In the genomic region with DNA sequence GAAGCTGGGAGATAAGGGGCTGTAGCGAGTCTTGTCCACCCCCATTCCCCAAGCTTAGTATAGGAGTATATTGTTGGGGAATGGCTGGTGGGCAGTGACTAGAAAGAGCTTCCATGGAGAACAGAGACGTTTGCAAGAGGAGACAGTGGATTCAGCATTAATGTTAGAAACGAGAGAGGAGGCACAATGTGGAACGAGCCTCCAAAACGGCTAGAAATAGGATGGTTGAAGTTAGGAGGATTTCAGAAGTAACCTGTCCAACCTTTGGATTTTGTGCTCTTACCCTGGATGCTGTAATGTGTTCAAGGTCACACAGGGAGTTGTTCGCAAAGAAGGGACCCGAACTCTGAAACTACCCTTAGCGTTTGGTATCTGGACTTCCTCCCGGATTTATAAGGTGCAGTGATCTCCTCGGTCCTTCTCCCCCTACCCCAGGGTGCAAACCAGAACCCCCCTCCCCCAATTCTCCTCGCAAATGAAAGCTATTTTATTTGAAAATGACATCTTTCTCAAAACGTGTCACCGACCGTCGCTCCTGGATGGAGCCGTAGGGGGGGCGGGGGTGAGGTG, we compare ENCODE assay signal across 9 mouse cellular contexts. TPM values are rescaled to one million over a fixed set of nuclear protein-coding genes. Genes with fewer than 3 reads are reported as not detected.
DNase-seq lines count a peak whose midpoint lies in the region; ATAC-seq and TF ChIP-seq lines count a peak whose summit lies in the region.
"Had no signal": no experiment of that assay in that cellular context is flagged by ENCODE, and none has a peak within 500 bp of the region (broad histone marks: within the 10 kb centered on the region; RNA-seq: fewer than 3 reads in every experiment).

No protein-coding gene starts in this region.

- TF ChIP-seq CTCF in kidney, adult 2 months (conservative IDR thresholded peaks at IDR 0.05; ENCODE audit: insufficient read depth, insufficient read length, low read depth, low read length) = no peak
- no peak for TF ChIP-seq CTCF in G1E (IDR thresholded peaks at IDR 0.05; ENCODE audit: low read depth, low read length)
- no peak for TF ChIP-seq CTCF in liver, postnatal 0 days (IDR thresholded peaks at IDR 0.05; ENCODE audit: low read depth)

- peak overlapping the region; percentile 97 for H3K9ac ChIP-seq in forebrain, embryonic 14.5 days (ENCODE audit: low read length)
- peak overlapping the region; percentile 96 for H3K9ac ChIP-seq in liver, postnatal 0 days (replicated peaks)

- H3K36me3 ChIP-seq in kidney, adult 2 months (ENCODE audit: control insufficient read depth, insufficient read depth, low read length) = no peaks in the 10 kb centered on the region
- H3K36me3 ChIP-seq in G1E (replicated peaks) = peaks cover 25% of the 10 kb centered on the region
- no peaks in the 10 kb centered on the region for H3K36me3 ChIP-seq in forebrain, embryonic 14.5 days (ENCODE audit: control insufficient read depth, insufficient read depth, low read length)
- H3K36me3 ChIP-seq in liver, postnatal 0 days (replicated peaks; ENCODE audit: insufficient read depth, low read length) = no peaks in the 10 kb centered on the region

- ATAC-seq in G1E (ENCODE audit: extremely low read depth, insufficient number of reproducible peaks, low FRiP score, poor library complexity, severe bottlenecking) = no peak
- peak; percentile 1; the same call in 1 of the 2 replicates for ATAC-seq in forebrain, embryonic 14.5 days
- ATAC-seq in liver, postnatal 0 days = 0 out of 2 replicates have a peak, but pooled peaks have one; percentile 18

- H3K27me3 ChIP-seq in kidney, adult 2 months (replicated peaks; ENCODE audit: control insufficient read depth, insufficient read depth, low read length) = no peaks in the 10 kb centered on the region
- no peaks in the 10 kb centered on the region for H3K27me3 ChIP-seq in G1E (ENCODE audit: insufficient read depth, low read length)
- H3K27me3 ChIP-seq in forebrain, embryonic 14.5 days (replicated peaks; ENCODE audit: control insufficient read depth, insufficient read depth, low read length) = no peaks in the 10 kb centered on the region
- H3K27me3 ChIP-seq in liver, postnatal 0 days (ENCODE audit: insufficient read depth, low read length) = no peaks in the 10 kb centered on the region

- H3K9me3 ChIP-seq in G1E (replicated peaks) = no peaks in the 10 kb centered on the region
- no peaks in the 10 kb centered on the region for H3K9me3 ChIP-seq in forebrain, embryonic 14.5 days (replicated peaks; ENCODE audit: control insufficient read depth, low read length)
- no peaks in the 10 kb centered on the region for H3K9me3 ChIP-seq in liver, postnatal 0 days (ENCODE audit: low read length)

- no peak for DNase-seq in kidney, adult 2 months
- no peak for DNase-seq in kidney, postnatal 10 days
- DNase-seq in G1E (ENCODE audit: low spot score) = no peak
- DNase-seq in forebrain, embryonic 14.5 days (ENCODE audit: low spot score) = peak; percentile 48
- DNase-seq in liver, postnatal 0 days = no peak
- no peak for DNase-seq in cerebellum, adult 8-10 months
- DNase-seq in left cerebral cortex, postnatal 10 days (ENCODE audit: extremely low spot score in 1 of 2, low spot score in 2 of 2) = no peak
- no peak for DNase-seq in layer of hippocampus, postnatal 10 days (ENCODE audit: low spot score in 2 of 2)

- no peak for TF ChIP-seq POLR2A in kidney, adult 2 months (IDR thresholded peaks at IDR 0.05; ENCODE audit: low read depth, low read length)

- H3K27ac ChIP-seq in kidney, adult 2 months (ENCODE audit: insufficient read depth, low read depth, low read length) = peak overlapping the region; percentile 39; the same call in 1 of the 2 replicates
- peak overlapping the region; percentile 98 for H3K27ac ChIP-seq in forebrain, embryonic 14.5 days (ENCODE audit: low read depth, low read length)
- H3K27ac ChIP-seq in liver, postnatal 0 days (ENCODE audit: low read depth) = peak overlapping the region; percentile 95

- H3K4me3 ChIP-seq in kidney, adult 2 months (ENCODE audit: insufficient read depth, low read depth, low read length) = peak overlapping the region; percentile 63
- H3K4me3 ChIP-seq in G1E (ENCODE audit: low read depth, low read length) = peak overlapping the region; percentile 80
- H3K4me3 ChIP-seq in forebrain, embryonic 14.5 days (ENCODE audit: low read depth, low read length) = peak overlapping the region; percentile 90
- peak overlapping the region; percentile 99 for H3K4me3 ChIP-seq in liver, postnatal 0 days (ENCODE audit: low read depth, low read length)

- 2% methylated on average over 17 of the region's 17 CpGs for WGBS in kidney, adult 2 months
- WGBS in forebrain, embryonic 14.5 days = 1% methylated on average over 17 of the region's 17 CpGs
- WGBS in liver, postnatal 0 days (ENCODE audit: insufficient replicate concordance) = under 1% methylated on average over 17 of the region's 17 CpGs

- intact Hi-C loops in left cerebral cortex, postnatal 10 days (cut with DNase I) = loop anchor here (5.0 kb wide), 1 partner anchor 41 kb away; no protein-coding TSS in a partner anchor

- peak overlapping the region; percentile 84 for H3K4me2 ChIP-seq in forebrain, embryonic 14.5 days (ENCODE audit: low read length)
- H3K4me2 ChIP-seq in liver, postnatal 0 days (ENCODE audit: low read depth, low read length) = peak overlapping the region; percentile 94

- H3K4me1 ChIP-seq in kidney, adult 2 months (ENCODE audit: control insufficient read depth, insufficient read depth, low read length) = peaks cover 37% of the 10 kb centered on the region
- peaks cover 78% of the 10 kb centered on the region for H3K4me1 ChIP-seq in G1E (ENCODE audit: insufficient read depth, low read depth, low read length)
- peaks cover 55% of the 10 kb centered on the region for H3K4me1 ChIP-seq in forebrain, embryonic 14.5 days (ENCODE audit: control insufficient read depth, insufficient read depth, low read length)
- peaks cover 42% of the 10 kb centered on the region for H3K4me1 ChIP-seq in liver, postnatal 0 days (ENCODE audit: insufficient read depth)

- no peak for TF ChIP-seq EP300 in liver, postnatal 0 days (IDR thresholded peaks at IDR 0.05; ENCODE audit: low read depth)

RNA-seq across cellular contexts. Expression of a gene that starts 0.7 kb away (rescaled TPM):
- polyA plus RNA-seq in kidney, adult 2 months (2012; rRNA removed) = 92.7 and 97.2 TPM in 2 replicates
- total RNA-seq in G1E (2014; fragmentation: Nextera tagmentation) (58.0 and 68.0 TPM in 2 replicates), G1E (2017) (20.1 and 20.3 TPM in 2 replicates)
- polyA plus RNA-seq in G1E (2012) = 32.3 and 33.1 TPM in 2 replicates
- polyA plus RNA-seq in forebrain, embryonic 14.5 days (2014; fragmentation: Nextera tagmentation; extraction: Ambion mirVana) = 164 and 199 TPM in 2 replicates
- 5.1 and 6.1 TPM in 2 replicates for polyA plus RNA-seq in liver, postnatal 0 days (2015; fragmentation: Nextera tagmentation; extraction: Ambion mirVana)
- 1,000 to 10,000 TPM; 1,115 to 1,123 TPM for total RNA-seq in left cerebral cortex, postnatal 10 days (2021)
- 1,000 to 10,000 TPM; 1,331 to 1,411 TPM for total RNA-seq in layer of hippocampus, postnatal 10 days (2021)

RNA-seq across cellular contexts. Expression of a gene that starts 11.9 kb away (rescaled TPM):
- 45.3 and 54.1 TPM in 2 replicates for polyA plus RNA-seq in kidney, adult 2 months (2012; rRNA removed)
- total RNA-seq in G1E (2014; fragmentation: Nextera tagmentation) (55.8 and 95.6 TPM in 2 replicates), G1E (2017) (37.8 and 39.7 TPM in 2 replicates)
- 83.8 and 109 TPM in 2 replicates for polyA plus RNA-seq in G1E (2012)
- polyA plus RNA-seq in forebrain, embryonic 14.5 days (2014; fragmentation: Nextera tagmentation; extraction: Ambion mirVana) = 76.0 and 85.9 TPM in 2 replicates
- 10.5 and 10.9 TPM in 2 replicates for polyA plus RNA-seq in liver, postnatal 0 days (2015; fragmentation: Nextera tagmentation; extraction: Ambion mirVana)
- 100 to 1,000 TPM in 1 of 2 experiments, 10 to 100 TPM in 1; 91.7 to 102 TPM for total RNA-seq in left cerebral cortex, postnatal 10 days (2021)
- total RNA-seq in layer of hippocampus, postnatal 10 days (2021) = 100 to 1,000 TPM in 1 of 2 experiments, 10 to 100 TPM in 1; 93.8 to 103 TPM

RNA-seq across cellular contexts. Expression of a gene that starts 34.0 kb away (rescaled TPM):
- polyA plus RNA-seq in kidney, adult 2 months (2012; rRNA removed) = 140 and 155 TPM in 2 replicates
- total RNA-seq in G1E (2014; fragmentation: Nextera tagmentation) (0.75 and 3.1 TPM in 2 replicates), G1E (2017) (0.93 TPM in 2 replicates)
- 2.3 TPM in 2 replicates for polyA plus RNA-seq in G1E (2012)
- 2.2 and 3.1 TPM in 2 replicates for polyA plus RNA-seq in forebrain, embryonic 14.5 days (2014; fragmentation: Nextera tagmentation; extraction: Ambion mirVana)
- polyA plus RNA-seq in liver, postnatal 0 days (2015; fragmentation: Nextera tagmentation; extraction: Ambion mirVana) = 2.0 and 4.2 TPM in 2 replicates
- total RNA-seq in left cerebral cortex, postnatal 10 days (2021) = 10 to 100 TPM; 63.3 to 70.5 TPM
- total RNA-seq in layer of hippocampus, postnatal 10 days (2021) = 10 to 100 TPM; 39.1 to 41.5 TPM

RNA-seq across cellular contexts. Expression of a gene that starts 40.1 kb away (rescaled TPM):
- not detected in 2 replicates for polyA plus RNA-seq in kidney, adult 2 months (2012; rRNA removed)
- total RNA-seq in G1E (2014; fragmentation: Nextera tagmentation) = not detected in 2 replicates
- 0.27 TPM in 1 of 2 replicates, not detected in the other for total RNA-seq in G1E (2017)
- polyA plus RNA-seq in G1E (2012) = not detected in 2 replicates
- polyA plus RNA-seq in forebrain, embryonic 14.5 days (2014; fragmentation: Nextera tagmentation; extraction: Ambion mirVana) = not detected in 2 replicates
- polyA plus RNA-seq in liver, postnatal 0 days (2015; fragmentation: Nextera tagmentation; extraction: Ambion mirVana) = not detected in 2 replicates
- not detected for total RNA-seq in left cerebral cortex, postnatal 10 days (2021)
- total RNA-seq in layer of hippocampus, postnatal 10 days (2021) = not detected
- total RNA-seq: neutrophil, adult 5-6 weeks had no signal

RNA-seq across cellular contexts. Expression of a gene that starts 54.2 kb away (rescaled TPM):
- polyA plus RNA-seq in kidney, adult 2 months (2012; rRNA removed) = 23.5 and 24.5 TPM in 2 replicates
- total RNA-seq in G1E (2014; fragmentation: Nextera tagmentation) (38.0 and 52.2 TPM in 2 replicates), G1E (2017) (39.4 and 45.6 TPM in 2 replicates)
- 36.5 and 44.9 TPM in 2 replicates for polyA plus RNA-seq in G1E (2012)
- 19.3 and 20.5 TPM in 2 replicates for polyA plus RNA-seq in forebrain, embryonic 14.5 days (2014; fragmentation: Nextera tagmentation; extraction: Ambion mirVana)
- polyA plus RNA-seq in liver, postnatal 0 days (2015; fragmentation: Nextera tagmentation; extraction: Ambion mirVana) = 5.4 and 6.5 TPM in 2 replicates
- total RNA-seq in left cerebral cortex, postnatal 10 days (2021) = 100 to 1,000 TPM; 162 to 177 TPM
- 100 to 1,000 TPM; 147 to 157 TPM for total RNA-seq in layer of hippocampus, postnatal 10 days (2021)

Comparison
In these comparisons a context has a peak if more than half of its experiments do, and no peak if none do; other contexts are left out.
1. H3K27ac ChIP-seq: peak in every context shown above with its lines; median percentile 98 in forebrain, embryonic 14.5 days; 95 in liver, postnatal 0 days; 39 in kidney, adult 2 months.
2. RNA of a gene that starts 34.0 kb away (polyA plus RNA-seq): 140 to 155 TPM in kidney, adult 2 months; 2.0 to 4.2 TPM in liver, postnatal 0 days, 2.3 TPM in G1E and 2.2 to 3.1 TPM in forebrain, embryonic 14.5 days; every median in the first group is over 10 times any median in the second.
3. Peak in every context shown above with its lines, with median percentiles within 50 percentile points of each other: H3K4me3 ChIP-seq.